Mouse (Mus musculus) kidney, embryonic 14.5 days (tissue): ENCODE data around the gene Cnppd1. TPM values are rescaled to one million over a fixed set of nuclear protein-coding genes. Genes with fewer than 3 reads are reported as not detected.

ENCODE experiments used
- ATAC-seq: fragments of 200-750 bp; cut with Nextera tagmentation; 2 replicates; pipeline ENCODE4 v1.8.0; 2017; ENCODE audit warnings: moderate number of reproducible peaks, mild to moderate bottlenecking, moderate TSS enrichment, moderate library complexity; ENCODE audit not compliant: low FRiP score, low TSS enrichment
- H3K27ac ChIP-seq: fragments of 300-500 bp; sonication (generic); 2 replicates; pipeline ENCODE4 v1.5.1; 2014; ENCODE audit warnings: low read depth, mild to moderate bottlenecking, low read length, moderate library complexity, mixed read lengths
- H3K27me3 ChIP-seq: fragments of 300-500 bp; sonication (generic); 2 replicates; pipeline ENCODE4 v1.6.1; 2014; ENCODE audit warnings: mild to moderate bottlenecking, low read length; ENCODE audit not compliant: control insufficient read depth, insufficient read depth
- H3K36me3 ChIP-seq: fragments of 300-500 bp; sonication (generic); 2 replicates; pipeline ENCODE4 v1.6.1; 2014; ENCODE audit warnings: low read length, mixed read lengths; ENCODE audit not compliant: control insufficient read depth, insufficient read depth
- H3K4me1 ChIP-seq: fragments of 300-500 bp; sonication (generic); 2 replicates; pipeline ENCODE4 v1.6.1; 2014; ENCODE audit warnings: low read length, mixed read lengths; ENCODE audit not compliant: control insufficient read depth, insufficient read depth
- H3K4me2 ChIP-seq: fragments of 300-500 bp; sonication (generic); replicated peaks from 2 replicates; pipeline ENCODE4 v1.6.1; 2014; ENCODE audit warnings: low read depth, mild to moderate bottlenecking, low read length
- H3K4me3 ChIP-seq: fragments of 300-500 bp; sonication (generic); 2 replicates; pipeline ENCODE4 v1.5.1; 2014; ENCODE audit warnings: mild to moderate bottlenecking, low read length
- H3K9ac ChIP-seq: fragments of 300-500 bp; sonication (generic); 2 replicates; pipeline ENCODE4 v1.6.1; 2014; ENCODE audit warnings: low read depth, mild to moderate bottlenecking, low read length, moderate library complexity
- H3K9me3 ChIP-seq: fragments of 300-500 bp; sonication (generic); 2 replicates; pipeline ENCODE4 v1.6.1; 2016; ENCODE audit warnings: low read length; ENCODE audit not compliant: control insufficient read depth
- WGBS: fragments of 180-500 bp; shearing (Covaris S2); extraction: QIAGEN DNeasy Blood & Tissue Kit; methylation state at CpG from one replicate; pipeline ENCODE4 v1.1.7; 2014; 5-methylcytosine and 5-hydroxymethylcytosine counted together
- polyA plus RNA-seq: library from polyadenylated mRNA; unstranded; fragments of >200 nt; fragmentation: Nextera tagmentation; extraction: Ambion mirVana; gene quantifications from 2 replicates; pipeline ENCODE4 v1.2.1, GENCODE M21; 2014

Cnppd1 gene
- polyA plus RNA-seq, 1 experiment from 2014 or later, result 35.7 TPM

- Histone ChIP-seq H3K27me3 (no peaks in the 10 kb centered on the region), H3K4me3 (no peak overlapping the region), H3K9ac (no peak overlapping the region), H3K27ac (no peak overlapping the region), H3K36me3 (peaks cover 41% of the 10 kb centered on the region), H3K9me3 (no peaks in the 10 kb centered on the region), H3K4me1 (peaks cover 18% of the 10 kb centered on the region), H3K4me2 (no peak overlapping the region)
- no peak for ATAC-seq
- 87% methylated on average over 4 of the region's 4 CpGs for WGBS
Measured at GRCm38 (mm10) chr1:75181377-75181870, 38.9 kb upstream of the Cnppd1 start.

GRCm38 (mm10) chr1:75180741-75181140, 38.2 kb upstream of the Cnppd1 start:
- no peaks in the 10 kb centered on the region for H3K9me3 ChIP-seq
- H3K36me3 ChIP-seq, result peaks cover 40% of the 10 kb centered on the region
- 26% methylated on average over 6 of the region's 7 CpGs for WGBS
- no peak for ATAC-seq
- 0 out of 2 replicates have a peak overlapping the region, but pooled peaks have one; percentile 53 for H3K9ac ChIP-seq
- H3K4me1 ChIP-seq, result peaks cover 18% of the 10 kb centered on the region
- H3K4me2 ChIP-seq, result peak overlapping the region; percentile 80
- H3K4me3 ChIP-seq, result peak overlapping the region; percentile 49
- H3K27ac ChIP-seq, result no peak overlapping the region
- no peaks in the 10 kb centered on the region for H3K27me3 ChIP-seq

GRCm38 (mm10) chr1:75180105-75180590, 37.6 kb upstream of the Cnppd1 start, which contains the start of gene Abcb6:
TSS of gene Abcb6 (minus strand) at chr1:75180392.
- Histone ChIP-seq H3K9me3 (no peaks in the 10 kb centered on the region), H3K4me2 (peak within 1 kb of the TSS; percentile 80), H3K4me3 (peak within 1 kb of the TSS; percentile 49), H3K27me3 (no peaks in the 10 kb centered on the region), H3K4me1 (peaks cover 18% of the 10 kb centered on the region), H3K9ac (peak within 1 kb of the TSS; percentile 53), H3K36me3 (peaks cover 38% of the 10 kb centered on the region), H3K27ac (0 out of 2 replicates have a peak within 1 kb of the TSS, but pooled peaks have one; percentile 7)
- peak; percentile 91 for ATAC-seq
- WGBS, result 1% methylated on average over 31 of the region's 31 CpGs

GRCm38 (mm10) chr1:75179334-75180104, 37.0 kb upstream of the Cnppd1 start:
- Histone ChIP-seq H3K9ac (peak overlapping the region; percentile 53; the same call in 1 of the 2 replicates), H3K27ac (0 out of 2 replicates have a peak overlapping the region, but pooled peaks have one; percentile 7), H3K27me3 (no peaks in the 10 kb centered on the region), H3K9me3 (no peaks in the 10 kb centered on the region), H3K36me3 (peaks cover 37% of the 10 kb centered on the region), H3K4me1 (peaks cover 18% of the 10 kb centered on the region), H3K4me3 (peak overlapping the region; percentile 49), H3K4me2 (peak overlapping the region; percentile 80)
- ATAC-seq, result peak; percentile 41
- WGBS, result 6% methylated on average over 23 of the region's 23 CpGs

- peaks cover 5% of the 10 kb centered on the region for H3K4me1 ChIP-seq
- ATAC-seq, result peak; percentile 98
- peak within 1 kb of the TSS; percentile 68 for H3K9ac ChIP-seq
- WGBS, result 2% methylated on average over 57 of the region's 59 CpGs
- no peaks in the 10 kb centered on the region for H3K9me3 ChIP-seq
- no peaks in the 10 kb centered on the region for H3K27me3 ChIP-seq
- H3K36me3 ChIP-seq, result peaks cover 31% of the 10 kb centered on the region
- peak within 1 kb of the TSS; percentile 48 for H3K4me2 ChIP-seq
- H3K4me3 ChIP-seq, result peak within 1 kb of the TSS; percentile 68
- H3K27ac ChIP-seq, result peak within 1 kb of the TSS; percentile 70
Measured at GRCm38 (mm10) chr1:75168472-75169464, 26.3 kb upstream of the Cnppd1 start, which contains the start of gene Zfand2b. TSS of gene Zfand2b (plus strand) at chr1:75168646.

- H3K4me1 ChIP-seq, result peaks cover 5% of the 10 kb centered on the region
- H3K9me3 ChIP-seq, result no peaks in the 10 kb centered on the region
- peak overlapping the region; percentile 70; the same call in 1 of the 2 replicates for H3K27ac ChIP-seq
- H3K4me2 ChIP-seq, result peak overlapping the region; percentile 48
- peak; percentile 14 for ATAC-seq
- peaks cover 27% of the 10 kb centered on the region for H3K36me3 ChIP-seq
- H3K9ac ChIP-seq, result peak overlapping the region; percentile 68; the same call in 1 of the 2 replicates
- H3K4me3 ChIP-seq, result peak overlapping the region; percentile 68
- H3K27me3 ChIP-seq, result no peaks in the 10 kb centered on the region
- 9% methylated on average over 7 of the region's 7 CpGs for WGBS
Measured at GRCm38 (mm10) chr1:75168093-75168471, 25.6 kb upstream of the Cnppd1 start.

GRCm38 (mm10) chr1:75160256-75160617, 17.7 kb upstream of the Cnppd1 start:
- ATAC-seq, result no peak
- WGBS, result 85% methylated on average over 4 of the region's 4 CpGs

GRCm38 (mm10) chr1:75159540-75160255, 17.2 kb upstream of the Cnppd1 start:
- no peak for ATAC-seq
- Histone ChIP-seq H3K4me1 (no peaks in the 10 kb centered on the region), H3K9me3 (no peaks in the 10 kb centered on the region), H3K27ac (no peak overlapping the region), H3K36me3 (no peaks in the 10 kb centered on the region), H3K9ac (no peak overlapping the region), H3K4me3 (no peak overlapping the region), H3K4me2 (no peak overlapping the region), H3K27me3 (peaks cover 3% of the 10 kb centered on the region; the same call in 1 of the 2 replicates)
- 78% methylated on average over 5 of the region's 5 CpGs for WGBS

More at GRCm38 (mm10) chr1:75160256-75160617, 17.7 kb upstream of the Cnppd1 start:
- no peak overlapping the region for H3K27ac ChIP-seq
- H3K9me3 ChIP-seq, result no peaks in the 10 kb centered on the region
- no peak overlapping the region for H3K4me3 ChIP-seq
- H3K4me2 ChIP-seq, result no peak overlapping the region
- H3K9ac ChIP-seq, result no peak overlapping the region
- H3K4me1 ChIP-seq, result no peaks in the 10 kb centered on the region
- H3K27me3 ChIP-seq, result peaks cover 3% of the 10 kb centered on the region; the same call in 1 of the 2 replicates
- H3K36me3 ChIP-seq, result no peaks in the 10 kb centered on the region
